Comparison of ENCODE assay signal across 10 mouse cellular contexts in genomic region chrX:52369938-52370758, GRCm38 (mm10).
A peak's percentile ranks its signal among the peaks of the same experiment; 100 is the strongest.
DNase-seq lines count a peak whose midpoint lies in the region; ATAC-seq and TF ChIP-seq lines count a peak whose summit lies in the region.
"Had no signal": no experiment of that assay in that cellular context is flagged by ENCODE, and none has a peak within 500 bp of the region (broad histone marks: within the 10 kb centered on the region; RNA-seq: fewer than 3 reads in every experiment).

No protein-coding gene starts in this region.

- TF ChIP-seq RAD21 in CH12.LX (IDR thresholded peaks at IDR 0.05; ENCODE audit: low read depth, low read length): peak; percentile 78

- H3K9me3 ChIP-seq in heart, postnatal 0 days (replicated peaks; ENCODE audit: control insufficient read depth, low read length): no peaks in the 10 kb centered on the region
- no peaks in the 10 kb centered on the region for H3K9me3 ChIP-seq in CH12.LX (replicated peaks; ENCODE audit: low read length)
- H3K9me3 ChIP-seq in embryonic facial prominence, embryonic 13.5 days: no peaks in the 10 kb centered on the region
- H3K9me3 ChIP-seq: G1E; limb, embryonic 12.5 days had no signal

- no peak for ATAC-seq in heart, postnatal 0 days (ENCODE audit: insufficient read depth, low read depth)
- no peak for ATAC-seq in embryonic facial prominence, embryonic 13.5 days (ENCODE audit: insufficient number of reproducible peaks, insufficient read depth, low FRiP score, low TSS enrichment, low read depth)

- H3K4me2 ChIP-seq in heart, postnatal 0 days (ENCODE audit: low read depth, low read length): no peak overlapping the region
- H3K4me2 ChIP-seq in CH12.LX (ENCODE audit: insufficient read depth, low read depth, poor library complexity, severe bottlenecking): peak overlapping the region; percentile 82; the same call in 1 of the 2 replicates
- peak overlapping the region; percentile 28 for H3K4me2 ChIP-seq in embryonic facial prominence, embryonic 13.5 days
- H3K4me2 ChIP-seq: limb, embryonic 12.5 days had no signal

- no peak overlapping the region for H3K4me3 ChIP-seq in heart, postnatal 0 days (ENCODE audit: low read depth, low read length)
- peak overlapping the region in 2 of 3 experiments; percentile 15 to 35 for H3K4me3 ChIP-seq in CH12.LX (replicated peaks in 1 of 3; ENCODE audit: low read depth in 2 of 3, low read length in 2 of 3, poor library complexity in 1 of 3)
- H3K4me3 ChIP-seq in embryonic facial prominence, embryonic 13.5 days: no peak overlapping the region
- H3K4me3 ChIP-seq: limb, embryonic 12.5 days had no signal

- no peaks in the 10 kb centered on the region for H3K27me3 ChIP-seq in heart, postnatal 0 days (ENCODE audit: control insufficient read depth, insufficient read depth, low read length)
- no peaks in the 10 kb centered on the region for H3K27me3 ChIP-seq in CH12.LX (replicated peaks)
- peaks cover 6% of the 10 kb centered on the region; the same call in 1 of the 2 replicates for H3K27me3 ChIP-seq in embryonic facial prominence, embryonic 13.5 days
- H3K27me3 ChIP-seq: limb, embryonic 12.5 days had no signal

- no peak for TF ChIP-seq EP300 in heart, postnatal 0 days (IDR thresholded peaks at IDR 0.05; ENCODE audit: low read depth)
- no peak for TF ChIP-seq EP300 in CH12.LX (IDR thresholded peaks at IDR 0.05; ENCODE audit: low read length)

- in situ Hi-C loops in CH12.LX (cut with MboI; ENCODE audit: low pct_ligation_motif_present, low pct_unique_long_range_greater_than_20kb, low sequenced_read_pairs): no loop called here

- no peaks in the 10 kb centered on the region for H3K36me3 ChIP-seq in heart, postnatal 0 days (replicated peaks; ENCODE audit: control insufficient read depth, insufficient read depth, low read length)
- H3K36me3 ChIP-seq in CH12.LX (replicated peaks in 1 of 2; ENCODE audit: control insufficient read depth in 1 of 2, insufficient read depth in 1 of 2, low read length in 1 of 2): no peaks in the 10 kb centered on the region
- H3K36me3 ChIP-seq in embryonic facial prominence, embryonic 13.5 days: no peaks in the 10 kb centered on the region
- H3K36me3 ChIP-seq: G1E had no signal

- H3K9ac ChIP-seq in heart, postnatal 0 days (replicated peaks; ENCODE audit: low read depth, low read length): no peak overlapping the region
- no peak overlapping the region; the same call in 1 of the 2 replicates for H3K9ac ChIP-seq in CH12.LX (ENCODE audit: insufficient read depth, low read depth)
- H3K9ac ChIP-seq in embryonic facial prominence, embryonic 13.5 days: no peak overlapping the region
- H3K9ac ChIP-seq: limb, embryonic 12.5 days had no signal

- no peak for TF ChIP-seq POLR2A in CH12.LX (IDR thresholded peaks at IDR 0.05; ENCODE audit: low read depth, low read length)

- WGBS in heart, postnatal 0 days: 60% methylated on average over 8 of the region's 8 CpGs
- 18% methylated on average over 8 of the region's 8 CpGs for WGBS in embryonic facial prominence, embryonic 13.5 days

- H3K79me2 ChIP-seq in CH12.LX (replicated peaks; ENCODE audit: control insufficient read depth, extremely low read depth, insufficient read depth, poor library complexity, severe bottlenecking): no peaks in the 10 kb centered on the region

- peak; percentile 54 for TF ChIP-seq CTCF in heart, postnatal 0 days (IDR thresholded peaks at IDR 0.05; ENCODE audit: low read depth)
- peak in 1 of 2 experiments; percentile 70; a peak in 2 of 4 replicates for TF ChIP-seq CTCF in CH12.LX (conservative IDR thresholded peaks at IDR 0.05 in 1 of 2, IDR thresholded peaks at IDR 0.05 in 1 of 2; ENCODE audit: low read depth in 2 of 2, low read length in 2 of 2)

- no peak for DNase-seq in heart, postnatal 0 days (ENCODE audit: low spot score)
- no peak for DNase-seq in heart, adult 18-20 months
- peak; percentile 51 for DNase-seq in CH12.LX (ENCODE audit: extremely low read depth)
- DNase-seq in mesoderm, embryonic 11.5 days (ENCODE audit: low read depth, low spot score): peak; percentile 34
- DNase-seq in frontal cortex, postnatal 14 days (ENCODE audit: low spot score in 2 of 2): no peak
- DNase-seq in spleen, adult 18-20 months: no peak
- no peak for DNase-seq in urinary bladder, postnatal 10 days (ENCODE audit: low spot score)

- H3K27ac ChIP-seq in heart, postnatal 0 days (ENCODE audit: low read depth): no peak overlapping the region
- H3K27ac ChIP-seq in CH12.LX (ENCODE audit: insufficient read depth, low read depth): no peak overlapping the region
- H3K27ac ChIP-seq in embryonic facial prominence, embryonic 13.5 days: peak overlapping the region; percentile 69
- H3K27ac ChIP-seq: limb, embryonic 12.5 days had no signal

- dilution Hi-C loops in CH12.LX (cut with MboI; ENCODE audit: extremely low pct_ligation_motif_present, extremely low pct_unique_long_range_greater_than_20kb, low sequenced_read_pairs): no loop called here

- H3K4me1 ChIP-seq in heart, postnatal 0 days (ENCODE audit: control insufficient read depth, insufficient read depth): no peaks in the 10 kb centered on the region
- H3K4me1 ChIP-seq in CH12.LX (ENCODE audit: control insufficient read depth in 1 of 2, insufficient read depth in 2 of 2): no peaks in the 10 kb centered on the region
- H3K4me1 ChIP-seq in embryonic facial prominence, embryonic 13.5 days: peaks cover 8% of the 10 kb centered on the region; the same call in 1 of the 2 replicates

TF ChIP-seq in CH12.LX, 34 proteins besides CTCF, POLR2A, EP300 and RAD21:
- TF ChIP-seq ZNF384 (IDR thresholded peaks at IDR 0.05; ENCODE audit: low read depth, low read length) (peak; percentile 96), ZMIZ1 (IDR thresholded peaks at IDR 0.05; ENCODE audit: low read depth, low read length) (no peak), MAX (IDR thresholded peaks at IDR 0.05; ENCODE audit: low read length) (no peak), NELFE (IDR thresholded peaks at IDR 0.05; ENCODE audit: low read depth, low read length) (no peak), SMC3 (IDR thresholded peaks at IDR 0.05; ENCODE audit: low read depth, low read length) (peak; percentile 44), RCOR1 (conservative IDR thresholded peaks at IDR 0.05; ENCODE audit: low read depth, low read length) (no peak), CHD2 (IDR thresholded peaks at IDR 0.05; ENCODE audit: low read length) (no peak), IRF4 (IDR thresholded peaks at IDR 0.05; ENCODE audit: low read depth, low read length) (no peak)

Comparison
In these comparisons a context has a peak if more than half of its experiments do, and no peak if none do; other contexts are left out.
1. DNase-seq: peak in CH12.LX (single experiment) and mesoderm, embryonic 11.5 days (single experiment); none in heart, postnatal 0 days (single experiment), heart, adult 18-20 months (0 of 2), frontal cortex, postnatal 14 days (0 of 2), spleen, adult 18-20 months (0 of 2) and urinary bladder, postnatal 10 days (single experiment).
2. H3K4me3 ChIP-seq: peak in CH12.LX (2 of 3); none in heart, postnatal 0 days (single experiment) and embryonic facial prominence, embryonic 13.5 days (single experiment).